Mouse (Mus musculus) heart, postnatal 0 days (tissue): Measurements from ENCODE around the gene Mtg2.

Source experiments
- CTCF ChIP-seq: IDR thresholded peaks from 2 replicates; pipeline ENCODE4 v1.5.1; 2016; ENCODE audit warnings: antibody characterized with exemption, control low read depth, low read depth
- EP300 ChIP-seq: IDR thresholded peaks from 2 replicates; pipeline ENCODE4 v1.6.1; 2016; ENCODE audit warnings: antibody characterized with exemption, low read depth

DNA sequence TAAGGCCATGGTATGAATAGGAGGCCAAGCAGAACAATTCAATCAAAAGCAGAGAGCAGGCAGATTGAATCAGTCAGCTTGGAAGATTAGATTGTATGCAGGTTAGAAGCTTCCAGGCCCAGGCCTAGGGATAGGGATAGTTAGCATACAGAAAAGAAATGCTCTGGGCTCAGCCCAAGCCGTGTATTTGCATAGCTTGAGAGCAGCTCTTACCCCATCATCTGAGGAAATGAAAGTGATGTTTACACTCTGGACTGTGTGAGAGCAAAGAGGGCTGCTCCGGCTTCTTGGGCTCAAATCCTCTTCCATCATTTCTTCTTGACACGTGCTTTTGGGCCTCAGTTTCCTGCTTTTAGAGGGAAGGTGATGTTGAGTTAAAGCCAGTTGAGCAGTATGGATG lies 22.8 kb upstream of the Mtg2 start:
- TF ChIP-seq CTCF = no peak
- TF ChIP-seq EP300 = no peak
